Mouse (Mus musculus) hindbrain, embryonic 12.5 days (tissue): ENCODE data around the gene 4933428G20Rik. TPM values are rescaled to one million over a fixed set of nuclear protein-coding genes. Genes with fewer than 3 reads are reported as not detected.

Source experiments
- ATAC-seq: fragments of 200-750 bp; cut with Nextera tagmentation; 2 replicates; pipeline ENCODE4 v1.8.0; 2017; ENCODE audit warnings: moderate TSS enrichment; ENCODE audit not compliant: low FRiP score
- H3K27ac ChIP-seq: fragments of 300-500 bp; sonication (generic); 2 replicates; pipeline ENCODE4 v1.5.1; 2016; ENCODE audit warnings: mild to moderate bottlenecking
- H3K27me3 ChIP-seq: fragments of 300-500 bp; sonication (generic); 2 replicates; pipeline ENCODE4 v1.6.1; 2016; ENCODE audit warnings: mild to moderate bottlenecking
- H3K36me3 ChIP-seq: fragments of 300-500 bp; sonication (generic); 2 replicates; pipeline ENCODE4 v1.6.1; 2016; ENCODE audit warnings: mild to moderate bottlenecking
- H3K4me1 ChIP-seq: fragments of 300-500 bp; sonication (generic); 2 replicates; pipeline ENCODE4 v1.6.1; 2016
- H3K4me2 ChIP-seq: fragments of 300-500 bp; sonication (generic); replicated peaks from 2 replicates; pipeline ENCODE4 v1.6.1; 2016; ENCODE audit warnings: mild to moderate bottlenecking
- H3K4me3 ChIP-seq: fragments of 300-500 bp; sonication (generic); 2 replicates; pipeline ENCODE4 v1.5.1; 2016; ENCODE audit warnings: mild to moderate bottlenecking
- H3K9ac ChIP-seq: fragments of 300-500 bp; sonication (generic); 2 replicates; pipeline ENCODE4 v1.6.1; 2016; ENCODE audit warnings: mild to moderate bottlenecking, moderate library complexity
- H3K9me3 ChIP-seq: fragments of 300-500 bp; sonication (generic); replicated peaks from 2 replicates; pipeline ENCODE4 v1.6.1; 2016; ENCODE audit warnings: mild to moderate bottlenecking
- WGBS: fragments of 180-500 bp; shearing (Covaris S2); methylation state at CpG from one replicate; pipeline ENCODE4 v1.1.7; 2016; 5-methylcytosine and 5-hydroxymethylcytosine counted together
- polyA plus RNA-seq: library from polyadenylated mRNA; unstranded; fragments of >200 nt; fragmentation: Nextera tagmentation; extraction: Ambion mirVana; gene quantifications from 2 replicates; pipeline ENCODE4 v1.2.1, GENCODE M21; 2016

The 4933428G20Rik gene
- 0.85 and 0.94 TPM in 2 replicates for polyA plus RNA-seq

DNA sequence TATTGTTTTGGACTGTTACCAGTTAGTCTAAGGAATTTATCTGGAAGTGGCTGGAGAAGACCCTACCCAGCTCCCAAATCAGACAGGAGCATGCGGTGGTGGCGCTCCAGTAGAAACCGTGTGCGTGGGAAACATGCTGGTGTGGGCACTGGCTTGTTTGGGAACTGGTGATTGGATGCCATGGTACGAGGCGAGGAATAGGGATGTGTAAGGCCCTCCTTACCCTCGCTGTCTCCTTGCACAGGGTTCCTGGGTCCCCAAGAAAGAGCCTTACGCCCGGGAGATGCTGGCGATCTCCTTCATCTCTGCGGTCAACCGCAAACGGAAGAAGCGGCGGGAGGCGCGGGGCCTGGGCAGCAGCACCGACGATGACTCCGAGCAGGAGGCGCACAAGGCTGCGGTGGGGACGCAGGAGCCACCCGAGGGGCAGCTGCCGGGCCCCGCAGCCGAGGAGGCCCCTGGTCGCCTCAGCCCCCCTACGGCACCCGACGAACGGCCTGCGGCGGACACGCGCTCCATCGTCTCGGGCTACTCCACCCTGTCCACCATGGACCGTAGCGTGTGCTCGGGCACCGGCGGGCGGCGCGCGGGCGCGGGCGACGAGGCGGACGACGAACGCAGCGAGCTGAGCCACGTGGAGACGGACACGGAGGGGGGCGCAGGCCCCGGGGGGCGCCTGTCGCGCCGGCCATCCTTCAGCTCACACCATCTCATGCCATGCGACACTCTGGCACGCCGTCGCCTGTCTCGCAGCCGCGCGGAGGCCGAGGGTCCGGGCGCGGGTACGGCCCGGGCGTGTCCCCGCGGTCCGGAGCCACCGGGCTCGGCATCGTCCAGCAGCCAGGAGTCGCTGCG lies at the start of gene 4933428G20Rik:
4933428G20Rik (minus strand) TSS at position 476 of the 855 bp plus-strand sequence.
- 5% methylated on average over 71 of the region's 88 CpGs for WGBS
- Histone ChIP-seq H3K4me3 (peak within 1 kb of the TSS; percentile 37), H3K36me3 (peaks cover 11% of the 10 kb centered on the region), H3K9me3 (no peaks in the 10 kb centered on the region), H3K4me2 (peak within 1 kb of the TSS; percentile 65), H3K9ac (peak within 1 kb of the TSS; percentile 60), H3K27me3 (peaks cover 59% of the 10 kb centered on the region), H3K27ac (peak within 1 kb of the TSS; percentile 9; the same call in 1 of the 2 replicates), H3K4me1 (peaks cover 18% of the 10 kb centered on the region)
- peak; percentile 56; the same call in 1 of the 2 replicates for ATAC-seq

DNA sequence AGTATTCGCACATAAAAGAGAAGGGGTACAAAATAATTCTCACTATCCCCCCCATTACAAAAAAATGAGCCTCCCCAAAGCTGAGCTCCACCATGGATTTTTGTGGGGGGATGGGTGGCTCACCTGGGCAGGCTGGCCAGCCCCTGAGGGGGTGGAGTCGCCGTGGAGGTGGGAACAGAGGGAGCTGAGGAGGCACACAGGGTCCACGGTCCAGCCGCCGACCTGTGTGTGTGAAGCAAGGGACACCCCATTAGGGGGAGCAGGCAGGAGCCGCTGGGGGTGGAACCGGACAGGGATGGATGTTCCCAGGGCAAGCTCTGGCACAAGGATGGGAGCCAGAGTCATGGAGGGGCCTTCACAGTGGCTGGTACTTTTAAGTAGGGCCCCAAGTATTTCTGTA lies 48.6 kb upstream of the 4933428G20Rik start:
- Histone ChIP-seq H3K4me1 (peaks cover 45% of the 10 kb centered on the region), H3K4me2 (no peak overlapping the region), H3K27ac (no peak overlapping the region), H3K36me3 (no peaks in the 10 kb centered on the region), H3K27me3 (peaks cover 95% of the 10 kb centered on the region), H3K9ac (no peak overlapping the region), H3K9me3 (no peaks in the 10 kb centered on the region), H3K4me3 (no peak overlapping the region)
- no peak for ATAC-seq
- 54% methylated on average over 8 of the region's 8 CpGs for WGBS

DNA sequence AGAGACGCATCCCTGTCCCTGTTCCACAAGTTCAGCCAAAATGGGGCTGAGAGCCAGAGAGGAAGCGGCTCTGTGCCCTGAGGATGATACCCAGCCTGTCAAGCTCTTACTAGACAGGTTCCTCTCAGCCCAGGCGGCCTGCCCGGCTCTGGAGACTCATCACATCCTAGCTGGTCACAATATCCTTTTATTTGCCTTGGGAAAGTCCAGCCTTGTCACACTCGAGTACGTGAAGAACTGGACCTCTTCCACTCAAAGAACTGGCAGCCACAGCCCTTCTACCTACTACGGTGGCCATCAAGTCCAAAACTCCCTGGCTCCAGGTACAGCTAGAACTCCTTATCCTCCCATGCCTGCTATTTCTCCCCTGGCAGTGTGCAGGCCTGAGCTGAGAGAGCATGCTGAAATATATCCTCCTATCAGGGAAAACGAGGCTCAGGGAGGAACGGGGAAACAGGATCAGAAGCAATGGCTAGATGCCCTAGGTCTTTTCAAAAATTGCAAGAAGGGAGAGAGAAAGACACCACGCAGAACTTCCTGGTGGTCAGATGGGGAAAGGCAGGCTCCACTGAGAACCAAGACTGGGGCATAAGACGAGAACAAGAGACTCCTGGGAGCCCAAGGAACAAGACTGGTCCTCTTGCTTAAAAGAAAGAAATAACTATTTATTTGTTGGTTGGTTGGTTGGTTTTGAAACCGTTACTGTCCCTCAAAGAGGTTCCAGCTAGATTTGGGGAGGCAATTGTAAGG lies 48.0 kb upstream of the 4933428G20Rik start:
- Histone ChIP-seq H3K36me3 (no peaks in the 10 kb centered on the region), H3K27me3 (peaks cover 93% of the 10 kb centered on the region), H3K9me3 (no peaks in the 10 kb centered on the region), H3K9ac (no peak overlapping the region), H3K4me2 (no peak overlapping the region), H3K4me1 (peaks cover 48% of the 10 kb centered on the region), H3K27ac (no peak overlapping the region), H3K4me3 (no peak overlapping the region)
- no peak for ATAC-seq
- 68% methylated on average over 12 of the region's 12 CpGs for WGBS

DNA sequence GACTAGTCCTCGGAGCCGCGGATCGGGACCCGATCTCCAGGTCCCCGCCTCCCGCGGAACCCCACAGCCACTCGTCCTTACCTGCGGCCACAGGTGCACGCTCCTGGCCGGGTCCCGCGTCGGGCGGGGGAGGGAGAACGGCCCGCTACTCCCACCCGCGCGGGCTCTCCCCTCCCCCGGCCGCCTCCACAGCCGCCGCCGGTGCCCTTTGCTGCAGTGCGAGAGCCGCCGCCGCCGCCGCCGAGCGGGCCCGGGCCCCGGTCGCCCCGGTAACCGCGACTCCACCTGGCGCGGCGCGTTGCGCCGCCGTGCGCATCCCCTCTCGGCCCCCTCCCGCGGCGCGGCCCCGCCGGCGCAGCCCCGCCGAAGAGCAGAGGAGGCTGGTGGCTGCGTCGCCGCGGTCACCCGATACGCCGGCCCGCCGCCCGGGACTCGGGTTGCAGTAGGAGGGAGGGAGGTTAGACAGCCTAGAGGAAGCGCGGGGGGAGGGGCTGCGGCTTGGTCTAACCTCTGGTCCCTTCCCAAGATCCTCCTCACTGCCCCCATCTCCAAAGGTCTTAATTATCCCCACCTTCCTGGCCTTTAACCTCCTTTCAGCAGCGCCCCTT lies 46.8 kb upstream of the 4933428G20Rik start:
- Histone ChIP-seq H3K4me3 (peak overlapping the region; percentile 52), H3K27ac (no peak overlapping the region), H3K4me1 (peaks cover 39% of the 10 kb centered on the region), H3K27me3 (peaks cover 90% of the 10 kb centered on the region), H3K9ac (peak overlapping the region; percentile 69), H3K9me3 (no peaks in the 10 kb centered on the region), H3K4me2 (peak overlapping the region; percentile 97), H3K36me3 (0 out of 2 replicates have a peak, but pooled peaks cover 5% of the 10 kb centered on the region)
- WGBS, result under 1% methylated on average over 57 of the region's 73 CpGs
- ATAC-seq, result peak; percentile 46; the same call in 1 of the 2 replicates

DNA sequence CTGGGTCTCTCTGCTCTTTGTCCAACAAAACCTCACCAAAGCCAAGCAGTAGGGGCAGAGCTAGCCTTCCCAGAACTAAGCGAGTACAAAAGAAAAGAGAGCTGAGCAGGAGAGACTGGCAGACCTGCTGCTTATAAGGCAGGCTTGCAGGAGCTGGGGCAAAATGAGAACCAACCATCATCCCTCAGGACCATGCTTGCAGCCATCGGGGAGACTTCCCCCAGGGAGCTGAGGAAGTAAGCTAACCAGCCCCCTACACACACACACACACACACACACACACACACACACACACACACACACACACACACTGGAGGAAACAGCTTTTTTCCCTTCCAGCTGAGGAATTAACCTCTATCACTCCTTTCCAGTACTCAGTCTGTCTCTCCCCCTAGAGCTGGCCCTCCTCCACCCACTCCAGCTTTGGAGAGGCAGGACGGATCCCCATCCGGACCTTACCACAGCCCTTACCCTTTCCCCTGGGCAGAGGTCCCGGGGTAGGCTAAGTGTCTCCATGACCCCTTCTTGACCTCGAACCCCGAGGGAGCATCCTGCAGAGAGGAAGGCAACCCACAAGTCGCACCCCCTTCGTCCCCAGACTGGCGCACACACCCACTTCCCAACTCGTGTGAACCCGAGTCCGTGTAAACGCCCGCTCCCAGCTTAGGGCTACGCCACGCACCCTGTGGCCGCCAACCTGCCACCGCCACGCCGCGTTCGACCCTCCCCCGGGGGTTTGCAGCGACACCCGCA lies 45.8 kb upstream of the 4933428G20Rik start:
- H3K27ac ChIP-seq, result no peak overlapping the region
- no peaks in the 10 kb centered on the region for H3K9me3 ChIP-seq
- peak overlapping the region; percentile 69 for H3K9ac ChIP-seq
- peaks cover 36% of the 10 kb centered on the region for H3K4me1 ChIP-seq
- 0 out of 2 replicates have a peak, but pooled peaks cover 9% of the 10 kb centered on the region for H3K36me3 ChIP-seq
- H3K4me2 ChIP-seq, result peak overlapping the region; percentile 97
- no peak for ATAC-seq
- WGBS, result 4% methylated on average over 25 of the region's 26 CpGs
- peaks cover 85% of the 10 kb centered on the region for H3K27me3 ChIP-seq
- peak overlapping the region; percentile 52 for H3K4me3 ChIP-seq

DNA sequence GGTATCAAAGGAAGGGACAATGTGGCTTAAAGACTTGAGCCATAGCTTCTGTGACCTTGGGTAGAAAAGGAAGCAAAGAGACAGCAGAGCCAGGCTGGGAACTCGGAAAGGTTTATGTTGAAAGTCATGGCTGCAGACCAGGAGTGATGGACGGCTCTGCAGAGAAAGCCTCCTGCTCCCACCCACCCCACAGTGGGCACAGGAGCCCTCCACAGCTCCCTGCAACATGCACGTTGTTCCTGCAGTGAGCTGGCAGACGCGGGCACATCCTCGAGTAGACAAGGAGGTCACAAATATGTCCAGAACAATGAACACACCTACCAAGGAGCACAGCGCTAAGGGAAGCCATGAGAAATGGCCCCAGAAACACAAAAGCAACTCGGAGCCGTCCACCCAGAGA lies 43.7 kb upstream of the 4933428G20Rik start:
- Histone ChIP-seq H3K4me3 (no peak overlapping the region), H3K4me2 (no peak overlapping the region), H3K27me3 (peaks cover 74% of the 10 kb centered on the region), H3K27ac (no peak overlapping the region), H3K4me1 (peaks cover 50% of the 10 kb centered on the region), H3K36me3 (0 out of 2 replicates have a peak, but pooled peaks cover 9% of the 10 kb centered on the region), H3K9ac (no peak overlapping the region), H3K9me3 (no peaks in the 10 kb centered on the region)
- no peak for ATAC-seq
- 83% methylated on average over 9 of the region's 9 CpGs for WGBS

DNA sequence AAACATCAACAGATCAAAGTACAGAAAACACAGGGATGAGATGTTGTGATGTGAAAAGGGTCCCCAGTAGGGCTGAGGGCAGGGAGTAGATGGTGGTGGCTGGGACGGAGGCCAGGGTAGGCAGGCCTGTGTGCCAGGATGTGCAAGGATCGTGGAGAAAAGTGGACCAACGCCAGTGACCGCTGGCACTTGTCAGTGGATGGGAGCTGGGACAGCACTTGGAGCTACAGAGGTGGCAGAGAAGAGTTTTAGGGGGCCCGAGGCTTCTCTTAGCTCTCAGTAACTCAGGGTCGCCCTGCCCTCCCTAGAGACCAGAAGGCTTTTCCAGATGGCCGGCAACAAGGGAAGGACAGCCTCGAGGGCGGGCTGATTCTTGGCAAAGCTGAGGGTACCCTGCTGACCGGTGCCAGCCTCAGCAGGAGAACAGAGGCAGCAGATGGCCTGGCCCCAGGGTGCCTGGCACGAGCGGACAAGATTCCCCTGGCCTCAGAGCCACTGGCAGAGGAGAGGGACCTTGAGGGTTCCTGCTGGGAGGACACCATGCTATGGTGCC lies 43.1 kb upstream of the 4933428G20Rik start:
- Histone ChIP-seq H3K4me2 (no peak overlapping the region), H3K27ac (no peak overlapping the region), H3K9ac (no peak overlapping the region), H3K36me3 (0 out of 2 replicates have a peak, but pooled peaks cover 9% of the 10 kb centered on the region), H3K27me3 (peaks cover 72% of the 10 kb centered on the region), H3K4me1 (peaks cover 50% of the 10 kb centered on the region), H3K9me3 (no peaks in the 10 kb centered on the region), H3K4me3 (no peak overlapping the region)
- no peak for ATAC-seq
- whole genome bisulfite sequencing, result 51% methylated on average over 12 of the region's 12 CpGs

DNA sequence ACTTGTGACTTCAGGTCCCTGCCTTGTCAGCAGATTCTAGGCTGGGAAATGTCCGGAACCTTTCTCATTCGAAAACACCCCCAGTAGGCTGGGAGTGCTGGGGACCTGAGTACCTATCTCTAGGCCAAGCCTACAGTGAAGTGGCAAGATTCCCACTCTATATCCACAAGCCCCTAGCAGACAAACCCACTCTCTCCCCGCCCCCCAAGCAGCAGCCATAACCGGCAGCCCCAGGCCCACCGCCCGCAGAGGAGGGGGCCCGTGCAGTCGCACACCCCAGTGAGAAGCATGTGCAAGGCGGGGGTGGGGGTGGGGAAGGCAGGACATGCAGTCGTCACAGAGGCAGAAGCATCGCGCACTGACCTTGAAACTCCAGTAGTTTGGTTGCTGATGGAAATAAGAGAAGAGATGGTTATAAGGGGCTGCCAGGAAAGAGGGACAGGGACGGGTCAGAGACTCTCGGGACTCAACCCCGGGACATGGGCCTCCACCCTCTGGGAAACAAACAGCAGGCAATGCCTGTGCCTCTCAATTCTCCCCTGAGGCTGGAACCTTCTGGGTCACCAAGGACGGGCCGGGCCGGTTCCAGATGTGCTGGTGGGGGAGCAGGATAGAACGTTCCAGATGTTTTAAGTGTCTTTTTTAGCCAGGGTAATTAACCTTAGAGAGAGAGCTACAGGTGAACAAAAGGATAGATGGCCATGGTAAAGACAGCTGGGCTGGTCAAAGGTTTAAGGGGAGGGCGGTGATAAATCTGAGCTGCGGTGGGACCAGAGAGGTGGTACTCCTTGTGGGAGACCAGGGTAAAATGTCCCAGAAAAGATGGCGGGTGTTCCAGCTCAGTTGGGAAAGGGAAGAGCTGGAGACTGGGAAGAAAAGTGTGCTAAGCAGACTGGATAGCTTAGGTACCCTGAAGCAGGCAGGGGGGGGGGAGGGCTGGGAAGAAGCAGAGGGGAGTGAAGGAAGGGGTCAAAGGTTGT lies 42.3 kb upstream of the 4933428G20Rik start:
- 72% methylated on average over 22 of the region's 22 CpGs for WGBS
- Histone ChIP-seq H3K9me3 (no peaks in the 10 kb centered on the region), H3K36me3 (0 out of 2 replicates have a peak, but pooled peaks cover 9% of the 10 kb centered on the region), H3K27ac (no peak overlapping the region), H3K4me2 (no peak overlapping the region), H3K4me3 (no peak overlapping the region), H3K9ac (no peak overlapping the region), H3K27me3 (peaks cover 72% of the 10 kb centered on the region), H3K4me1 (peaks cover 51% of the 10 kb centered on the region)
- ATAC-seq, result no peak

DNA sequence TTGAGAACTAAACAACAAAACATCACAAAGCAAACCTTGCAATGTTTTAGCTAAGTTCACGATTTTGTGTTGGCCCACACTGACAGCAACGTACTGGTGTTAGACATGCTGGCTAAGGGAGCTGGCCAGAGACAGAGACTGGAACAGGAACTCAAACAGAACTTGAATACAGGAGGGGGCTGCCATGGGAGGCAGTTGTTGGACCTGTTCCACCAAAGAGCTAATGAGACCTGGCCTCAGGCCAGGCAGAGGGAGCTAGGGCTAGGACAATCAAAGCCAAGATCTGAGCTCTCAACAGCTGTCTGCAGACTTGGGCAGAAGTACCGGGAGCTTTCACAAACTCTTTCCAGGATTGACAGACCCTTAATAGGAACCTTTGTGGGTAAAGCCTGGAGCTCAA lies 40.5 kb upstream of the 4933428G20Rik start:
- Histone ChIP-seq H3K4me2 (no peak overlapping the region), H3K9ac (no peak overlapping the region), H3K36me3 (0 out of 2 replicates have a peak, but pooled peaks cover 9% of the 10 kb centered on the region), H3K4me3 (no peak overlapping the region), H3K27ac (no peak overlapping the region), H3K4me1 (peaks cover 47% of the 10 kb centered on the region), H3K9me3 (no peaks in the 10 kb centered on the region), H3K27me3 (peaks cover 72% of the 10 kb centered on the region)
- WGBS, result 58% methylated on average over 3 of the region's 3 CpGs
- ATAC-seq, result no peak

DNA sequence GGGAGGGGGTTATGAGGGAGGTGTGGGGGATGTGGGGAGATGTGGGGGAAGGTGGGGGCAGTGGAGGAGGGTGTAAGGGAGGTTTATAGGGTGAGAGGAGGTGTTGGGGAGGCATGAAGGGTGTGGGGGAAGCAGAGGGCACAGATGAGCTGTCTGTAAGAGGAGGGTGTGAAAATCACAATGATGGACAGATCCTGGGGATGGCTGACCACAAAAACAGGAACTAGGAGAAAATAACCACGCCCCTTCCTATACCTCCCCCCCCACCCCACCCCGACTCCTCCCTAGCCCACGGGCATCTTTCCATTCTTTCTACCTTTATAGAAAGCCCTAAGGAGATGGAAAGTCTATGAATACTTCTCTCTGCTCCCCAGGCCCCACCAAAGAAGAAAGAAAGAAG lies 40.0 kb upstream of the 4933428G20Rik start:
- no peak for ATAC-seq
- H3K36me3 ChIP-seq, result 0 out of 2 replicates have a peak, but pooled peaks cover 9% of the 10 kb centered on the region
- no peak overlapping the region for H3K4me3 ChIP-seq
- no peaks in the 10 kb centered on the region for H3K9me3 ChIP-seq
- H3K27ac ChIP-seq, result no peak overlapping the region
- H3K27me3 ChIP-seq, result peaks cover 72% of the 10 kb centered on the region
- no peak overlapping the region for H3K9ac ChIP-seq
- H3K4me2 ChIP-seq, result no peak overlapping the region
- WGBS, result 63% methylated on average over 3 of the region's 3 CpGs
- peaks cover 48% of the 10 kb centered on the region for H3K4me1 ChIP-seq
